Mouse (Mus musculus) C2C12 (cell line): ENCODE measurements at regions not wholly inside any gene's neighbourhood (a gene's known extent, or its start where the extent isn't known, plus 50 kb on each side); places are given as distances from the start of the nearest gene placed in this dataset.

Source experiments
- CTCF ChIP-seq: IDR thresholded peaks from one replicate; pipeline ENCODE4 v1.5.1; 2011; ENCODE audit not compliant: control insufficient read depth, insufficient read depth, insufficient read length
- MAX ChIP-seq: IDR thresholded peaks from one replicate; pipeline ENCODE4 v1.6.1; 2011; ENCODE audit warnings: mild to moderate bottlenecking, control low read depth
- USF1 ChIP-seq: IDR thresholded peaks from one replicate; pipeline ENCODE4 v1.6.1; 2011; ENCODE audit warnings: low read depth, mild to moderate bottlenecking, control low read depth, moderate library complexity

- TF ChIP-seq MAX (no peak), CTCF (no peak), USF1 (no peak)
These were observed 181.5 kb upstream of the Jmjd1c start for GRCm38 (mm10) chr10:66914288-66914975.
